Mouse (Mus musculus): ENCODE measurements around the gene Vta1. TPM values are rescaled to one million over a fixed set of nuclear protein-coding genes. Genes with fewer than 3 reads are reported as not detected.

The Vta1 gene
- polyA plus RNA-seq, 1 experiment from 2014 or later: 197 TPM

Other genes starting within 250 kb of the Vta1 start
- gene Adgrg6, start 159.9 kb downstream of the Vta1 start, polyA plus RNA-seq (2015; fragmentation: Nextera tagmentation; extraction: Ambion mirVana): 0.61 and 0.81 TPM in 2 replicates
- 1.3 and 1.8 TPM in 2 replicates for gene Nmbr, start within 50 bp of the Vta1 start, polyA plus RNA-seq (2015; fragmentation: Nextera tagmentation; extraction: Ambion mirVana)
- gene Gje1, start 12.7 kb upstream of the Vta1 start, polyA plus RNA-seq (2015; fragmentation: Nextera tagmentation; extraction: Ambion mirVana): not detected in 2 replicates